Mouse (Mus musculus) liver, embryonic 16.5 days (tissue): ENCODE data around the gene Gmeb1. TPM values are rescaled to one million over a fixed set of nuclear protein-coding genes. Genes with fewer than 3 reads are reported as not detected.
"Not testable (repeated sequence)": the region's sequence is repeated elsewhere in the genome, so short reads cannot be mapped to it uniquely, and the experiment has no call there.

ENCODE experiments used
- ATAC-seq: fragments of 200-750 bp; cut with Nextera tagmentation; 2 replicates; pipeline ENCODE4 v1.8.0; 2017; ENCODE audit warnings: low read depth, mild to moderate bottlenecking, moderate number of reproducible peaks, moderate library complexity
- H3K27ac ChIP-seq: fragments of 300-500 bp; sonication (generic); 2 replicates; pipeline ENCODE4 v1.5.1; 2014; ENCODE audit warnings: mild to moderate bottlenecking, low read length
- H3K27me3 ChIP-seq: fragments of 300-500 bp; sonication (generic); 2 replicates; pipeline ENCODE4 v1.6.1; 2014; ENCODE audit warnings: low read depth, low read length, mixed read lengths; ENCODE audit not compliant: control insufficient read depth, insufficient read depth
- H3K36me3 ChIP-seq: fragments of 300-500 bp; sonication (generic); 2 replicates; pipeline ENCODE4 v1.6.1; 2014; ENCODE audit warnings: mild to moderate bottlenecking; ENCODE audit not compliant: control insufficient read depth, insufficient read depth
- H3K4me1 ChIP-seq: fragments of 300-500 bp; sonication (generic); 2 replicates; pipeline ENCODE4 v1.6.1; 2014; ENCODE audit warnings: low read depth, low read length, mixed read lengths; ENCODE audit not compliant: control insufficient read depth
- H3K4me2 ChIP-seq: fragments of 300-500 bp; sonication (generic); 2 replicates; pipeline ENCODE4 v1.6.1; 2014; ENCODE audit warnings: low read depth, low read length, mixed read lengths
- H3K4me3 ChIP-seq: fragments of 300-500 bp; sonication (generic); 2 replicates; pipeline ENCODE4 v1.5.1; 2014; ENCODE audit warnings: low read depth, mild to moderate bottlenecking, low read length
- H3K9ac ChIP-seq: fragments of 300-500 bp; sonication (generic); 2 replicates; pipeline ENCODE4 v1.6.1; 2014; ENCODE audit warnings: low read depth, low read length
- H3K9me3 ChIP-seq: fragments of 300-500 bp; sonication (generic); replicated peaks from 2 replicates; pipeline ENCODE4 v1.6.1; 2016; ENCODE audit warnings: low read length; ENCODE audit not compliant: control insufficient read depth
- WGBS: fragments of 180-500 bp; shearing (Covaris S2); extraction: QIAGEN DNeasy Blood & Tissue Kit; methylation state at CpG from one replicate; pipeline ENCODE4 v1.1.7; 2014; ENCODE audit not compliant: insufficient replicate concordance; 5-methylcytosine and 5-hydroxymethylcytosine counted together
- polyA plus RNA-seq: library from polyadenylated mRNA; unstranded; fragments of >200 nt; fragmentation: Nextera tagmentation; extraction: Ambion mirVana; gene quantifications from 2 replicates; pipeline ENCODE4 v1.2.1, GENCODE M21; 2015

The Gmeb1 gene
- polyA plus RNA-seq, 1 experiment from 2014 or later = 12.7 TPM

DNA sequence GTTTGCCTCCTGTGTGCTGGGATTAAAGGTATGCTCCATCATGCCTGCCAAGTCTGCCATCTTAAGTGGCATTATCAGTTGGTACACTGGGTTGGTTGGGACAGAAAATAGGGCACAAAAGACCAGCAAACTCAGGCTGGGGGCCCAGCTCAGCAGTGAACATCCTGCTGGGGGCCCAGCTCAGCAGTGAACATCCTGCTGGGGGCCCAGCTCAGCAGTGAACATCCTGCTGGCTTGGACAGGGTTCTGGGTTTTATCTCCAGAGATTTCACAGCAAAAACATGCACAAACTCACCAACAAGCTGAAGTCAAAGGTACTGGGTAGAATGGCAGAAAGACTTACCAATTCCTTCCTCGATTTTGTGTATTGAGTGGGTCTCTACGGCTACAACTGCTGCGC lies 15.8 kb downstream of the Gmeb1 start:
- no peaks in the 10 kb centered on the region for H3K27me3 ChIP-seq
- no peak for ATAC-seq
- WGBS = 69% methylated on average over 3 of the region's 3 CpGs
- peaks cover 23% of the 10 kb centered on the region for H3K36me3 ChIP-seq
- H3K4me3 ChIP-seq = no peak overlapping the region
- H3K4me2 ChIP-seq = no peak overlapping the region
- peak overlapping the region; percentile 12 for H3K27ac ChIP-seq
- H3K9me3 ChIP-seq = no peaks in the 10 kb centered on the region
- H3K9ac ChIP-seq = no peak overlapping the region
- H3K4me1 ChIP-seq = peaks cover 15% of the 10 kb centered on the region

DNA sequence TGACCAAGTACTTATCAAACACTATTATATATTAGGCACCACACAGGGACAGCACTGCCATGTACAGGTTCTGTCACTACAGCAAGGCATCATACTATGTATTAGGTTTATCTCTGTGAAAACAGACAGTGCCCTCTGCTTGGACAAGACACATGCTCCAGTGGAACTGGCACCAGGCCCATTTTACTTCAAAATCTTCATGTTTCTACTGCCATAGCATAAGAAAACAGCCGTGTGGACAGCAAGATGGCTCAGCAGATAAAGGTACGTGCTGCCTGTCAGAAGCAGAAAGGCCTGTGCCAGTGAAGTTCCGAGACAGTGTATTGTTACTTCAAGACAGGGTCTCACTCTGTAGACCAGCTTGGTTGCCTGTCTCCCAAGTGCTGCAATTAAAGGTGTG lies 20.2 kb downstream of the Gmeb1 start:
- Histone ChIP-seq H3K4me1 (peaks cover 10% of the 10 kb centered on the region), H3K36me3 (peaks cover 25% of the 10 kb centered on the region), H3K27ac (peak overlapping the region; percentile 41; the same call in 1 of the 2 replicates), H3K4me2 (no peak overlapping the region), H3K4me3 (no peak overlapping the region), H3K9me3 (no peaks in the 10 kb centered on the region), H3K9ac (no peak overlapping the region), H3K27me3 (no peaks in the 10 kb centered on the region)
- WGBS = 27% methylated on average over 3 of the region's 3 CpGs
- peak; percentile 84 for ATAC-seq

DNA sequence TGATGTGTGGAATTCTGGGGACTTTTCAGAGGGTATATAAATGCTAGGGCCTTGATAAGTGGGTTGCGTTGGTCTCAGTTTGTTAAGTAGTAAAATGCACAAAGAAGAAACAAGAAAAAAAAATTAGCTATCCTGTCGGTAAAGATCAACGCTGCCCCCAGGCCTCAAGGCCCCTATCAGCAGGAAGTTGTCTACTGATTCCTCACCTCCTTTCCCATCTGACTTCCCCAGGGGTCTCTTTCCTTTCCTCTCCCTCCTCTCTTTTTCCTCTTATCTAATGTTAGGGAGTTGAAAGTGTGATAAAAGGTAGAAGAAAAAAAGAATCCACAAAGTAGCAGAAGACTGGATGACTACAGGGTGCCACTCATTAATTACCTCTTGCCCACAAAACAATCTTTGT lies 21.0 kb downstream of the Gmeb1 start:
- Histone ChIP-seq H3K9me3 (no peaks in the 10 kb centered on the region), H3K4me2 (no peak overlapping the region), H3K9ac (no peak overlapping the region), H3K27ac (no peak overlapping the region), H3K36me3 (peaks cover 29% of the 10 kb centered on the region), H3K4me1 (peaks cover 10% of the 10 kb centered on the region), H3K27me3 (no peaks in the 10 kb centered on the region), H3K4me3 (no peak overlapping the region)
- no peak for ATAC-seq
- 33% methylated on average over 3 of the region's 3 CpGs for WGBS

DNA sequence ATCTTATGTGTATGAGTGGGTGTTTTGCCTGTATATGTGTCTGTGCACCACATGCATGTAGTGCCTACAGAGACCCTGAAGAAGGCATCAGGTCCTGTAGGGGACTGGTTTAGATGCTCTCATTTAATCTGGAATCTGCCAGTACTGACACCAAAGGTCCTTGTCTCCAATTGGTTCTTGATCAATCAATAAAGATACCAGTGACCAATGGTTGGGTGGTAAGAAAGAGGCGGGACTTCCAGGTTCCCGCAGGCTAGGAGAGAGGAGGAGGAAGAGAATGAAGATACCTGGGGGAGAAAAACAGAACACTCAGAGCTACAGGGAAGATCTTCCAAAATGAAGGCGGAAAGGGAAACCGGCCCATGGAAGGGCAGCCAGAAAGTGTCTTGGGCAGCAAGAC lies 23.0 kb downstream of the Gmeb1 start:
- Histone ChIP-seq H3K27me3 (no peaks in the 10 kb centered on the region), H3K36me3 (peaks cover 30% of the 10 kb centered on the region), H3K4me3 (no peak overlapping the region), H3K27ac (no peak overlapping the region), H3K4me2 (no peak overlapping the region), H3K9me3 (no peaks in the 10 kb centered on the region), H3K4me1 (peaks cover 7% of the 10 kb centered on the region), H3K9ac (no peak overlapping the region)
- no peak for ATAC-seq
- 75% methylated on average over 4 of the region's 4 CpGs for WGBS

DNA sequence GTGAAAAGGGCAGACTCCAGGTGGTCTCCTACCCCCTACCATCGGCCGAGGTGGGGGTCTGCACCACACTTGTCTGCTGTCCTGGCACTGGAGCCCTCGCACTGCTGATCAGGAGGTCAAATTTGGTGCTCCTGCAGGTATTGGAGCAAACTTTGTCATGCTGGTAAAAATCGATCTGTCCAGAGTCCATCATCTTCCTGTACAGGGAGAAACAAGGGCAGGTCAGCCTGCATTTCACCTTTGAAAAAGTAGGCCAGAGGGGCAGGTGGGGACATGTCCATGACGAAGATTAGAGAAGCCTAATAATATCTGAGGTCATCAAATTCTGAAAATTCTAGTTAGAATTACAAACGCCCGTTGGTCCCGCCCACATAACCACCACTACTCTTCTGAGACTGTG lies 26.7 kb downstream of the Gmeb1 start:
- peak; percentile 47; the same call in 1 of the 2 replicates for ATAC-seq
- no peaks in the 10 kb centered on the region for H3K27me3 ChIP-seq
- H3K36me3 ChIP-seq = peaks cover 30% of the 10 kb centered on the region
- WGBS = 70% methylated on average over 8 of the region's 8 CpGs
- H3K4me2 ChIP-seq = no peak overlapping the region
- no peaks in the 10 kb centered on the region; the same call in 1 of the 2 replicates for H3K4me1 ChIP-seq
- H3K9ac ChIP-seq = no peak overlapping the region
- H3K4me3 ChIP-seq = no peak overlapping the region
- no peak overlapping the region for H3K27ac ChIP-seq
- H3K9me3 ChIP-seq = no peaks in the 10 kb centered on the region

DNA sequence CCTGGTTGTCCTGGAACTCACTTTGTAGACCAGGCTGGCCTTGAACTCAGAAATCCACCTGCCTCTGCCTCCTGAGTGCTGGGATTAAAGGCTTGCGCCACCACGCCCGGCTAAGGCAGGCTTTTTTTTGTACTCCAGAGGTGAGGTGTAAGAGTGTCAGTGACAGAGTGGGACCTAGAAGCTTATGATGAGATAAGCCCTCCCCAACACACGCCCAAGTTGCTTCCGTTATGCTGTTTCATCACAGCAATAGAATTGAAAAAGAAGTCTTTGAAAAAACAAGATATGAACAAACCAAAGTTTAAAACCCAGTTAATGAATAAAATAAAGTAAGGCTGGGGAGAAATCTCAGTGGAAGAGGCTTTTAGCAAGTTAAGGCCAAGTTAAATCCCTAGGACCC lies 31.0 kb downstream of the Gmeb1 start:
- Histone ChIP-seq H3K4me1 (no peaks in the 10 kb centered on the region; the same call in 1 of the 2 replicates), H3K9ac (no peak overlapping the region), H3K36me3 (peaks cover 45% of the 10 kb centered on the region), H3K27ac (no peak overlapping the region), H3K9me3 (no peaks in the 10 kb centered on the region), H3K4me3 (no peak overlapping the region), H3K27me3 (no peaks in the 10 kb centered on the region), H3K4me2 (no peak overlapping the region)
- 44% methylated on average over 5 of the region's 5 CpGs for WGBS
- ATAC-seq = no peak

DNA sequence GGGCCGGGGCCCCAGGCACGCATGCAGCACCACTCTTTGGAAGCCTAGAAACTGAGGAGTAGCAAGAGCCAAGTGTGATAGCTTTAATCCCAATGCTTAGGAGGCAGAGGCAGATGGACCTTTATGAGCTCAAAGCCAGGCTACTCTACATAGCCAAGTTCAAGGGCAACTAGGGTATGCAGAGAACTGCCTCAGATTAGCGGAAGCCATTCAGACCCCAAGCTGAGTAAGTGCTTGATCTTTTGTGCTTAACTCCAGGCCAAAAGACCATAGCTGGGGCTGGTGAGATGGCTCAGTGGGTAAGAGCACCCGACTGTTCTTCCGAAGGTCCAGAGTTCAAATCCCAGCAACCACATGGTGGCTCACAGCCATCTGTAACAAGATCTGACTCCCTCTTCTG lies 39.4 kb downstream of the Gmeb1 start:
- not testable (repeated sequence) for H3K4me1 ChIP-seq, H3K27ac ChIP-seq, H3K4me2 ChIP-seq, H3K4me3 ChIP-seq, H3K27me3 ChIP-seq, H3K9ac ChIP-seq, H3K9me3 ChIP-seq, ATAC-seq
- H3K36me3 ChIP-seq = peaks cover 20% of the 10 kb centered on the region
- 93% methylated on average over 5 of the region's 5 CpGs for WGBS

DNA sequence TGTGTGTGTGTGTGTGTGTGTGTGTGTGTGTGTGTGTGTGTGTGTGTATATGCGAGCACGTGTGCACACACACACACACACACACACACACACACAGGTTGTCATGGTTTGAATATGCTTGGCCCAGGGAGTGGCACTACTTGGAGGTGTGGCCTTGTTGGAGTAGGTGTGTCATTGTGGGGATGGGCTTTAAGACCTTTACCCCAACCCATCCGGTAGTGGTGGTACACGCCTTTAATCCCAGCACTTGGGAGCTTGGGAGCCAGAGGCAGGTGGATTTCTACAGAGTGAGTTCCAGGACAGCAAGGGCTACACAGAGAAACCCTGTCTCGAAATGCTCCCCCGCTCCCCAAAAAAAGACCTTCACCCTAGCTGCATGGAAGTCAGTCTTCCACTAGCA lies 43.0 kb downstream of the Gmeb1 start:
- not testable (repeated sequence) for H3K4me3 ChIP-seq, H3K27ac ChIP-seq, H3K9me3 ChIP-seq, H3K27me3 ChIP-seq, H3K36me3 ChIP-seq, H3K9ac ChIP-seq, ATAC-seq, H3K4me2 ChIP-seq
- 75% methylated on average over 6 of the region's 6 CpGs for WGBS
- peaks cover 18% of the 10 kb centered on the region for H3K4me1 ChIP-seq

DNA sequence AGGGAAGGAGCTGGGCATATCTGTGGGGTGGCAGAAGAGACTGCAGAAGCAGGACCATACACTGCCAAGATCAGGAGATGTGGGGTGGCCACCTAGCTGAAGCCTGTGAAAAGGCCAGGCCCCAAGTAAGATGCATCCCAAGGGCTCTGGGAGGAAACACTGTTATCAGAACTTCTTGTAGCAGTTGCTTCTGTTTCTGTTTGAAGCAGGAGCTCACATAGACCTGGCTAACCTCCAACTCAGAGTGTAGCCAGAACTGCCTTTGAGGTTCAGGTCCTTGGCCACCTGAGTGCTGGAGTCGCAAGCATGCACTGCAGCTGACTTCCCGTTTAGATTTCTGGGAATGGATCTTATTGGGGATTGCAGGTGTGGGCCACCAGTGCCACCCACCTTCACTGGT lies 43.6 kb downstream of the Gmeb1 start:
- no peak overlapping the region for H3K4me2 ChIP-seq
- H3K9ac ChIP-seq = no peak overlapping the region
- no peak overlapping the region for H3K27ac ChIP-seq
- peaks cover 18% of the 10 kb centered on the region for H3K4me1 ChIP-seq
- H3K4me3 ChIP-seq = no peak overlapping the region
- 65% methylated on average over 2 of the region's 2 CpGs for WGBS
- H3K9me3 ChIP-seq = no peaks in the 10 kb centered on the region
- no peaks in the 10 kb centered on the region for H3K36me3 ChIP-seq
- no peaks in the 10 kb centered on the region for H3K27me3 ChIP-seq
- no peak for ATAC-seq
